10 mouse cellular contexts compared by ENCODE assay signal in the genomic region with DNA sequence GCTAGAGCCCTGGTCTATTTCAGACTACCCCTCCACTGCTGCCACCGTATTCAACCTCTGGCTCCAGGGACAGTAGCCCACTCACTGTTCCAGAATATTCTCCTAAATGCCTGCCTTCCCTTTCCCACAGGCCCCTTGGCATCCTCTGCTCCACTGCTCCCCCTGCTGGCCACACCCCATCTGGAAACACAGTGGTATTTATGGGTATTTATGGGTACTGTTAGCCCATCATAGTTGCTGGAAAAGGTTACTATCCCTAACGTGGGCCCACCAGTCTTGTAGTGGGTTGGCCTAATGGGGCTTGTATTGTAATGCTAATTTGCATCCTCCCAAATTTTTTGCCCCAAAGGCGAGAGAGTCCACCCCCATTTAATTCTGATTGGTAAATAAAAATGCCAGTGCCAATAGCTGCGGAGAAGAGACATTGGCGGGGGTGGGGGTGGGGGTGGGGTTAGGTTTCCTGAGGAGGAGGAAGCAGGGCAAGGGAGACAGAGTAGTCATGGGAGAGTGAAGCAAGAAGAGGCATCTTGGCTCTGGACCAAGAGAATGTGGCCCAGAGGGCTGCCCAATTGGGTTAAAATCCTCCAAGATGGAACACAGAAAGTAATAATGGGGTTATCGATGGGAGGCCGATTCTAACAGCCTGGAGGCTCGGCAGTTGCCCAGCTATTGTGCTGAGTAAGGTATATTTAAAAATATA. TPM values are rescaled to one million over a fixed set of nuclear protein-coding genes. Genes with fewer than 3 reads are reported as not detected.
A peak's percentile ranks its signal among the peaks of the same experiment; 100 is the strongest.
DNase-seq lines count a peak whose midpoint lies in the region; ATAC-seq and TF ChIP-seq lines count a peak whose summit lies in the region.
"Had no signal": no experiment of that assay in that cellular context is flagged by ENCODE, and none has a peak within 500 bp of the region (broad histone marks: within the 10 kb centered on the region; RNA-seq: fewer than 3 reads in every experiment).

No protein-coding gene starts in this region.

- no peak for ATAC-seq in hindbrain, postnatal 0 days
- no peak for ATAC-seq in hindbrain, embryonic 16.5 days

- TF ChIP-seq CTCF in hindbrain, postnatal 0 days (IDR thresholded peaks at IDR 0.05; ENCODE audit: low read depth): peak; percentile 69

- no peak overlapping the region for H3K4me3 ChIP-seq in hindbrain, postnatal 0 days (ENCODE audit: low read length)
- no peak overlapping the region for H3K4me3 ChIP-seq in hindbrain, embryonic 16.5 days (ENCODE audit: low read length)
- H3K4me3 ChIP-seq: embryonic facial prominence, embryonic 12.5 days had no signal

- no peaks in the 10 kb centered on the region for H3K9me3 ChIP-seq in hindbrain, postnatal 0 days (ENCODE audit: low read length)
- no peaks in the 10 kb centered on the region for H3K9me3 ChIP-seq in hindbrain, embryonic 16.5 days (ENCODE audit: control insufficient read depth, low read length)
- H3K9me3 ChIP-seq: embryonic facial prominence, embryonic 12.5 days had no signal

- H3K4me2 ChIP-seq in hindbrain, postnatal 0 days (ENCODE audit: low read depth, low read length): no peak overlapping the region
- H3K4me2 ChIP-seq in hindbrain, embryonic 16.5 days (ENCODE audit: low read length): no peak overlapping the region
- H3K4me2 ChIP-seq: embryonic facial prominence, embryonic 12.5 days had no signal

- no peaks in the 10 kb centered on the region for H3K36me3 ChIP-seq in hindbrain, postnatal 0 days (ENCODE audit: insufficient read depth, low read length)
- no peaks in the 10 kb centered on the region for H3K36me3 ChIP-seq in hindbrain, embryonic 16.5 days (ENCODE audit: control insufficient read depth, insufficient read depth, low read length)
- H3K36me3 ChIP-seq: embryonic facial prominence, embryonic 12.5 days had no signal

- 46% methylated on average over 8 of the region's 8 CpGs for WGBS in hindbrain, postnatal 0 days
- 59% methylated on average over 8 of the region's 8 CpGs for WGBS in hindbrain, embryonic 16.5 days

- no peak for DNase-seq in hindbrain, postnatal 0 days (ENCODE audit: low spot score)
- DNase-seq in CD4-positive helper T cell, adult 2 months (ENCODE audit: low read depth, low spot score): peak; percentile 31
- peak; percentile 25 for DNase-seq in adrenal gland, adult 8-10 months
- peak; percentile 54 for DNase-seq in embryo, embryonic 10.5 days (ENCODE audit: low spot score)
- peak; percentile 48 for DNase-seq in kidney, postnatal 14 days
- DNase-seq in mesoderm, embryonic 11.5 days (ENCODE audit: low read depth, low spot score): peak; percentile 40
- peak; percentile 68 for DNase-seq in thymus, postnatal 25 days

- H3K9ac ChIP-seq in hindbrain, postnatal 0 days (replicated peaks; ENCODE audit: low read length): no peak overlapping the region
- no peak overlapping the region for H3K9ac ChIP-seq in hindbrain, embryonic 16.5 days (ENCODE audit: low read depth, low read length)
- H3K9ac ChIP-seq: embryonic facial prominence, embryonic 12.5 days had no signal

- no peaks in the 10 kb centered on the region for H3K4me1 ChIP-seq in hindbrain, postnatal 0 days (ENCODE audit: insufficient read depth, low read length)
- H3K4me1 ChIP-seq in hindbrain, embryonic 16.5 days (ENCODE audit: control insufficient read depth, insufficient read depth, low read depth, low read length): no peaks in the 10 kb centered on the region
- H3K4me1 ChIP-seq: embryonic facial prominence, embryonic 12.5 days had no signal

- no peaks in the 10 kb centered on the region for H3K27me3 ChIP-seq in hindbrain, postnatal 0 days (ENCODE audit: insufficient read depth, low read length)
- H3K27me3 ChIP-seq in hindbrain, embryonic 16.5 days (replicated peaks; ENCODE audit: control insufficient read depth, insufficient read depth, low read length): no peaks in the 10 kb centered on the region
- H3K27me3 ChIP-seq: embryonic facial prominence, embryonic 12.5 days had no signal

- no peak overlapping the region for H3K27ac ChIP-seq in hindbrain, postnatal 0 days
- H3K27ac ChIP-seq in hindbrain, embryonic 16.5 days (ENCODE audit: low read depth, low read length): no peak overlapping the region
- H3K27ac ChIP-seq: embryonic facial prominence, embryonic 12.5 days had no signal

RNA-seq across cellular contexts. Expression of a gene that starts 14.4 kb away (rescaled TPM):
- total RNA-seq in hindbrain, postnatal 0 days (2014; rRNA removed): 27.8 and 31.4 TPM in 2 replicates
- 22.1 and 24.3 TPM in 2 replicates for polyA plus RNA-seq in hindbrain, postnatal 0 days (2015; fragmentation: Nextera tagmentation; extraction: Ambion mirVana)
- 23.7 and 25.7 TPM in 2 replicates for polyA plus RNA-seq in hindbrain, embryonic 16.5 days (2015; fragmentation: Nextera tagmentation; extraction: Ambion mirVana)
- total RNA-seq in adrenal gland, adult 8-10 months (2022): 10 to 100 TPM in 1 of 4 experiments, 1 to 10 TPM in 3; 5.5 to 10.8 (median 7.3) TPM

RNA-seq across cellular contexts. Expression of a gene that starts 53.6 kb away (rescaled TPM):
- total RNA-seq in hindbrain, postnatal 0 days (2014; rRNA removed): 6.5 and 9.1 TPM in 2 replicates
- 4.6 and 6.8 TPM in 2 replicates for polyA plus RNA-seq in hindbrain, postnatal 0 days (2015; fragmentation: Nextera tagmentation; extraction: Ambion mirVana)
- polyA plus RNA-seq in hindbrain, embryonic 16.5 days (2015; fragmentation: Nextera tagmentation; extraction: Ambion mirVana): 7.8 and 9.9 TPM in 2 replicates
- total RNA-seq in adrenal gland, adult 8-10 months (2022): 10 to 100 TPM in 2 of 4 experiments, 1 to 10 TPM in 2; 2.2 to 10.4 (median 7.6) TPM

RNA-seq across cellular contexts. Expression of a gene that starts 55.0 kb away (rescaled TPM):
- not detected in 2 replicates for total RNA-seq in hindbrain, postnatal 0 days (2014; rRNA removed)
- polyA plus RNA-seq in hindbrain, postnatal 0 days (2015; fragmentation: Nextera tagmentation; extraction: Ambion mirVana): not detected in 2 replicates
- polyA plus RNA-seq in hindbrain, embryonic 16.5 days (2015; fragmentation: Nextera tagmentation; extraction: Ambion mirVana): not detected in 2 replicates
- not detected for total RNA-seq in adrenal gland, adult 8-10 months (2022)
- total RNA-seq: left cerebral cortex, postnatal 14 days had no signal
- polyA plus RNA-seq: embryonic facial prominence, embryonic 12.5 days had no signal
